Mouse (Mus musculus) spleen, adult 2 months (tissue): ENCODE measurements around the gene Vars.
"Not testable (repeated sequence)": the region's sequence is repeated elsewhere in the genome, so short reads cannot be mapped to it uniquely, and the experiment has no call there.

ENCODE experiments used
- CTCF ChIP-seq: fragments of 200-500 bp; IDR thresholded peaks from 2 replicates; pipeline ENCODE4 v1.5.1; 2011; ENCODE audit warnings: mild to moderate bottlenecking, inconsistent platforms; ENCODE audit not compliant: insufficient read depth, insufficient read length, insufficient replicate concordance; ENCODE audit errors: extremely low read depth
- POLR2A ChIP-seq: fragments of 200-500 bp; IDR thresholded peaks from 2 replicates; pipeline ENCODE4 v1.6.1; 2011; ENCODE audit warnings: low read depth, low read length, inconsistent platforms

DNA sequence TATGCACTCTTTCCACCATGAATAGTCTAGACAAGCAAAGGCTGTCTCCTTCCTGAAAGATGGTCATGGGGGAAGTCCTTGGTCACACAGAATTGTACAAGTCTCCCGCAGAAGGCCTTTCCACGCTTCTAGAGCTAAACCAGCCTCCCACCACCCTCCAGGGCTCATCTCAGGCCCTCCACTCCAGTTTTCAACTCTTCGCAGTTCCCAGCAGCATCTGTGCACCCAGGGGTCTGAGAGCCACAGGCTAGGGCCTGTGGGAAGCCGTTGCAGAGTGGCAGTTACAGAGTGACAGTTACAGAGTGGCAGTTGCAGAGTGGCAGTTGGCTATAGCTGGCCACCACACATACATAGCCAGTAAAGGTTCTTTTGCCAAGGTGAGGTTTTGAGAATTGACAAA, 4.9 kb upstream of the Vars start:
- not testable (repeated sequence) for TF ChIP-seq CTCF, POLR2A
